Mouse (Mus musculus): ENCODE measurements around the gene Gm5105. TPM values are rescaled to one million over a fixed set of nuclear protein-coding genes. Genes with fewer than 3 reads are reported as not detected.
A peak's percentile ranks its signal among the peaks of the same experiment; 100 is the strongest.

The Gm5105 gene
- total RNA-seq, 2 experiments from 2014 or later: 0.67 to 0.72 TPM

- no peak for DNase-seq
- intact Hi-C loops (cut with DNase I): no loop called here
These were observed 36.6 kb downstream of the Gm5105 start for GRCm38 (mm10) chr3:138030563-138030962.

DNA sequence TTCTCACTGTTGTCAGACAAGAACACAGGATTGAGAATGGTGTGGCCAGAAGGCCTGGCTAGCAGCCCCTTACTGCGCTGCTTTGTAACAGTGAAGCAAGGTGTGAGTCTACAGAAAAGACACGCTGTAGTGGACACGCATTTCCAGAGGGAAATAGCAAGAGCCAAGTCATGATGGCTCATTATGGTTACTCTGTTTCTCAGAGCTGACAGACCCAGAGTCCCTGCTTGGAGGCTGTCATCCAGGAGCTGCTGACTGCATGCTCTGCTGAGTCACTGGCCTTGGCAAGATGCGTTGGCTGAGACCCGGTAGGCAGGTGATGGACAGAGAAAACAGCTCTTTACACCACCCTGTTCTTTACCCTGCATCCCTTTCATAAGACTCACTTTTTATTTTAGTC, 37.8 kb downstream of the Gm5105 start:
- DNase-seq: peak; percentile 71 to 83
- intact Hi-C loops (cut with DNase I): loop anchor here (5.0 kb wide), 1 partner anchor 33 kb away; no protein-coding TSS in a partner anchor

GRCm38 (mm10) chr3:138027575-138028362, 39.4 kb downstream of the Gm5105 start:
- intact Hi-C loops (cut with DNase I): loop anchor here (5.0 kb wide), 1 partner anchor 35 kb away; no protein-coding TSS in a partner anchor
- DNase-seq: no peak

GRCm38 (mm10) chr3:138026286-138026685, 40.9 kb downstream of the Gm5105 start:
- DNase-seq: peak; percentile 76 to 85
- intact Hi-C loops (cut with DNase I): loop anchor here (5.0 kb wide), 1 partner anchor 36 kb away; no protein-coding TSS in a partner anchor

- intact Hi-C loops (cut with DNase I): no loop called here
- no peak for DNase-seq
These were observed 44.5 kb downstream of the Gm5105 start for GRCm38 (mm10) chr3:138022651-138023050.

DNA sequence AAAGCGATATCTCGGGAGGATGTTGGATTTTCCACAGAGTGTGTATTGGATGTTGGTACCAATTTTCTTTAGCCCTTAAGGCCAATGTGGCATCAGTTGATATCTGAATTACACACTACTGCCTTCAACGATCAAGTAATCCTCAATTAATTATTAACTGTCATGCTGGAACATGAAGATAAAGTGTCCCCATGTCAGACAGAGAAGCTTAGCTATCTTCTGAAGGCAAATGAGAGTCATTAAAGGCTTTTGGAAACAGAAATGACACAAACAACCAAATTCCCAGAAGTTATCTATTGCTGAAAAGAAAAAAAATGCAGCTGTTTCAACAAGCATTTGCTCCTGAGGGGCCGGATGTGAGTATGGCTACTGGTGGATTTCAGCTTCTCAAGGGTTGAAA, 45.2 kb downstream of the Gm5105 start:
- intact Hi-C loops (cut with DNase I): no loop called here
- DNase-seq: no peak

DNA sequence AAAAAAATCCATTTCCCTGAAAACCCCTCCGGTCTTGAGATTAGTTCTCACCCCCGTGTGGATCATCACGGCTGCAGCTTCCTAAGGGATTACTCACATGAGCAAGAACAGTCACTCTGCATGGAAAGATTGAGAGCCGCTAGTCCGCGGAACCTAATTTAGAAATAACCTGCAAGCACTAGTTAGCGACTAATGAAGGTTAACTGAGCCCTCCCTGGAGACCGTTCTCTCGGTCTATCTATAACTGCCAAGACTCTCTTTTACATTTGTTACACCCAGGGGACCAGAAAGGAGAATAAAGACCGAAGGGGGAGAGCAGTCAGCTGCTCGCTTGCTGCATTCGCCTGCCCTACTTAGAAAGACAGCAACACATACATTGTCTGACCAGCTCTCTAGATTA, 50.4 kb downstream of the Gm5105 start:
- intact Hi-C loops (cut with DNase I): no loop called here
- DNase-seq: no peak

- no peak for DNase-seq
- intact Hi-C loops (cut with DNase I): no loop called here
These were observed 52.5 kb downstream of the Gm5105 start for GRCm38 (mm10) chr3:138014725-138015124.

DNA sequence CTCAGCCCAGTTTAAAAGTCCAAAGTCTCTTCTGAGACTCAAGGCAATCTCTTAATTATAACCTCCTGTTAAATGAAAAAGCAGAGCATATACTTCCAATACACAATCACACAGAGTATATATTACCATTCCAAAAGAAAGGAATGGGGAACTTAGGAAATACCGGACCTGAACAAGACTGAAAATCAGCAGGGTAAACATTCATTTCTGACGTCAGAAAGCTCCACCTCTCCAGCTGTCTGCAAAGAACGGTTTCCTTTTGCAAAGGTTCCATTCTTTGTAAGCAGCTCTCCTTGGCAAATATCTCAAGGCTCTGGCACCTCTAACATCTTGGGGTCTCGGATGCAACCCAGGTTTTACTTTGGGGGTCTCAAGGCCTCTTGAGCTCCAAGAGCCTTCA, 54.8 kb downstream of the Gm5105 start:
- intact Hi-C loops (cut with DNase I): no loop called here
- no peak for DNase-seq

DNA sequence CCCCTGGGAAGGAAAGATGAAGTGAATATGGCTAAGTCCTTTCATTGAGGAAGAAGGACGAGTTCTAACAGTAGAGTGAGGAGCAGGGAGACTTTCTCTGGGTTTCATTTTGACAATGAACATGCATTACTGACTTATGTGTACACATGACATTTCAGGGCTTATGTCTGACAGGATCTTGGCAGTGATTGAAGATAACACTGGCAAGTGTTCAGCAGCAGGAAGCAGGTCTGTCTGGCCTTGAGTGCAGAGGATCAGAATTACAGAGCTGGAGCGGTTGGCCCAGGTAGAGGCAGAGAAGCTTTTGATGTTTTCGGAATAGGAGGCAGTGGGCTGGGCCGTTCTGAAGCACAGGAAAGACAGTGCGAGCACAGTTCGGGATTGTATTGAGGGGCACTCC, 59.0 kb downstream of the Gm5105 start:
- no peak for DNase-seq
- intact Hi-C loops (cut with DNase I): no loop called here

DNA sequence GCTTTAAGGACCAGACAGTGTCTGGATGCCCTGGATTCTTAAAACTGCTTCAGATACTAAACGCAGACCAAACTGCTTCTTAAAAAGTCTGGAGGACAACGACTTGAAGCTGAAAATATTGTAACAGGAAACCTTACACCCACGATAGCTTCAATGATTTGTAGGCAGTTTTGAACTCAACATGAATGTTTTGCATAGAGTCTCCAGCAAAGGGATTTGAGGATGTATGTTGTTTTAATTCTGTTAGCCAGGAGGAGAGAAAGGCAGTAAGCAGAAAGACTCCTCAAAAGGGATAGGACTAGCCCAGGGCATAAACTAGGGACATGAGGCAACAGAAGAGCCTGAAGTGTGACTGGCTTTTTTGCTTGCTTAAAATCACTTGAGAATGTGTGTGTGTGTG, 60.3 kb downstream of the Gm5105 start:
- DNase-seq: no peak

DNA sequence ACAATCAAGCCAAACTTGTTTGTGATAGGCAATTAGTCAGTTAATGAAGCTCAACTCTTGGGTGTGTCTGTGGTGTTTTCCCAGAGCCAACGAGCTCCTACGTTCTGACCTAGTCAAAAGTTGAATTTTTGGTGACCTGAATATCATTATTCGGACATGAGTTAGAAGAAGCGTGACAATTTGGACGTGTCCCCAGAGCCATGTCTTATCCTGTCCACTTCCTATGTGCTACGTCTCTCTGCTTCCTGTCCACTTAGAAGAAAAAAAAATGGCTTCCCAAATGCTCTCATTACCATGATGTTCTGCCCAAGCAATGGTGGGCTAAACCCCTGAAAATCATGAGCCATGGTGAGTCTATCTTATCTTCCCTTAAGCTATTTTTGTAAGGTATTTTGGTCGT, 63.9 kb downstream of the Gm5105 start:
- intact Hi-C loops (cut with DNase I): no loop called here
- DNase-seq: no peak

More for the DNA sequence above, 60.3 kb downstream of the Gm5105 start:
- intact Hi-C loops (cut with DNase I): no loop called here

GRCm38 (mm10) chr3:138002545-138002944, 64.6 kb downstream of the Gm5105 start:
- intact Hi-C loops (cut with DNase I): no loop called here
- no peak for DNase-seq

GRCm38 (mm10) chr3:138001865-138002264, 65.3 kb downstream of the Gm5105 start:
- intact Hi-C loops (cut with DNase I): no loop called here
- no peak for DNase-seq

DNA sequence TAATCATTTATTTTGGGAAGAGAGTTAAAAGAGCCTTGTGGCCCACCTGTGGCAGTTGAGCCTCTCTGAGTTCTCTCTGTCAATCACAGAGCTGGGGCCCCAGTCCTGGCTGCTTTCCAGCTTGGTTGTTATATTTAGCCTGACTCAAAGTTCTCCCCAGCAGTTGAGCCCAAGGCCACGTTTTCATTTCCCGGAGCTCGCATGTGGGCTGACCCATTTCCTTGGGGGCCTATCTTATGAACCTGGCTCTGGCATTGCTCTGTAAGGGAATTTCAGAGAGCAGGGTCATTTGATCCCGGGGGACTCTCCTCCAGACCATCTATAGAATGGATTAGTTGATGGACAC, 66.5 kb downstream of the Gm5105 start:
- intact Hi-C loops (cut with DNase I): no loop called here
- DNase-seq: peak; percentile 76 to 82

DNA sequence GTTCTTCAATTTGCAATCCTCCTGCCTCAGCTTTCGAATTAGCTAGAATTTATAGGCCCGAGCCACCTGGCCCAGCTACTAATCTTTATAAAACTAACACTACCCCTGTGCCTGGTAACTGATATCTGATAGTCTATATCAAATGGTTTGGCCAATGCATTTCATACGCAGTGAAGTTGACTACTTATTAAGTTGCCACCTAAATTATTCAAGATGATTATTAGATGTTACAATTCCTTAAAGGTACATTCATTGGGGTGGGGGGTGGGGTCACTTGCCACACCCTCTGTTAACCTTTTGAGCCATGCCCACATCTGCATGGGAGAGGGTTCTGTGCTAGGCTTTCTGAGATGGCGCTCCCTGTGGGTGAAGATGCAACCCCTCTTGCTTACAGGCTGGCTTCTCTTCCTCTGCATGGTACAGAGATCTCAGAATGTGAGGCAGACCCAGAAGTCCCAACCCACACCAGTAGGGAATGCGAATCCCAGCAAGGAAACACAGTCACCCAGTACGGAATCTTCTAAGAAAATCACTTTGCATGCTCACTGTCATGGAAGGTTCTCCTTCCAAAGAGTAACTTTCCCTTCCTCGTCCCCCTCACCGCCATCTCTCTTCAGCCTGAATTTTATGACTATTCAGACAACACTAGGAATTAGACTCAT, 67.0 kb downstream of the Gm5105 start:
- intact Hi-C loops (cut with DNase I): no loop called here
- DNase-seq: no peak

DNA sequence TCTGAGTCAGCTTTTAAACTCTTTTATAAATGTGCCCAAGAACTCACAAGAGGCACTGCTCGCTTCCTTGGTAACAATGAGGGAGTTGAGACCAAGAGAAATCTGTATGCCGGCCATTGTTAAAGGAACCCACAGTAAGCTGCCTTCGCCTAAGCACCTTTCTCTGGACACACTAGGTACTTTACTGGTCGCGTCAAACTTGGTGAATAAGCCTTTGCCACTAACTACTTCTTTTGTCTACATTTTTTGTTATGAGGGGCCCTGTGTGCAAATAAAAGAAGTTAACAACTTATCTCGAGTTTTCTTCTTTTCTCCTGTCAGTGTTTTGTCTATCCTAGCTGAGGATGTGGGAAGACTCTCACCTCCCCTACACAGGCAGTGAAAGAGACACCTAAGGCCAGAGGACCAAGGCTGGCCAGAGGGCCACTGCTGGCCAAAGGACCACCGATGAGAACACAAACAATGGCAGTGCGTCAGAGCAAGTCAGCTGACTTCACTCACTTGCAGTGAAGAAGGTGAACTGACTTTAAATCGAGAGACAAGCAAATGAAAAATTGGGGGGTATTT, 67.9 kb downstream of the Gm5105 start:
- intact Hi-C loops (cut with DNase I): no loop called here
- DNase-seq: no peak

Other genes starting within 250 kb of the Gm5105 start
- 100 to 1,000 TPM; 153 to 154 TPM for gene H2afz, start 202.9 kb downstream of the Gm5105 start, total RNA-seq (2021)
- 10 to 100 TPM; 12.1 to 12.8 TPM for gene Dnajb14, start 199.7 kb downstream of the Gm5105 start, total RNA-seq (2021)
- 10 to 100 TPM; 87.8 to 98.0 TPM for gene Lamtor3, start 148.9 kb downstream of the Gm5105 start, total RNA-seq (2021)
- gene Dapp1, start 85.8 kb downstream of the Gm5105 start, total RNA-seq (2021): 1 to 10 TPM; 4.0 to 5.2 TPM
- 10 to 100 TPM; 51.3 to 77.4 TPM for gene 1110002E22Rik, start 2.3 kb downstream of the Gm5105 start, total RNA-seq (2021)
- 1 to 10 TPM; 3.2 to 4.3 TPM for gene Trmt10a, start 76.1 kb upstream of the Gm5105 start, total RNA-seq (2021)
- gene Mttp, start 77.6 kb upstream of the Gm5105 start, total RNA-seq (2021): 1 to 10 TPM; 8.4 to 9.0 TPM
- gene 4930579F01Rik, start 126.4 kb upstream of the Gm5105 start, total RNA-seq (2021): not detected
- gene Adh7, start 150.4 kb upstream of the Gm5105 start, total RNA-seq (2021): under 1 TPM in 1 of 2 experiments, not detected in 1; 0.10 TPM
- 10 to 100 TPM; 24.1 to 54.7 TPM for gene Adh1, start 193.6 kb upstream of the Gm5105 start, total RNA-seq (2021)
- not detected for gene Adh6a, start 245.9 kb upstream of the Gm5105 start, total RNA-seq (2021)